Mouse (Mus musculus) hindbrain, embryonic 16.5 days (tissue): ENCODE data around the gene Mroh2a. TPM values are rescaled to one million over a fixed set of nuclear protein-coding genes. Genes with fewer than 3 reads are reported as not detected.

ENCODE experiments used
- ATAC-seq: fragments of 200-750 bp; cut with Nextera tagmentation; 2 replicates; pipeline ENCODE4 v1.8.0; 2017; ENCODE audit warnings: moderate TSS enrichment, moderate library complexity
- H3K27ac ChIP-seq: fragments of 300-500 bp; sonication (generic); 2 replicates; pipeline ENCODE4 v1.5.1; 2014; ENCODE audit warnings: low read depth, mild to moderate bottlenecking, control low read depth, low read length, moderate library complexity
- H3K27me3 ChIP-seq: fragments of 300-500 bp; sonication (generic); replicated peaks from 2 replicates; pipeline ENCODE4 v1.6.1; 2014; ENCODE audit warnings: low read length; ENCODE audit not compliant: control insufficient read depth, insufficient read depth
- H3K36me3 ChIP-seq: fragments of 300-500 bp; sonication (generic); 2 replicates; pipeline ENCODE4 v1.6.1; 2014; ENCODE audit warnings: mild to moderate bottlenecking, low read length, moderate library complexity, mixed read lengths; ENCODE audit not compliant: control insufficient read depth, insufficient read depth
- H3K4me1 ChIP-seq: fragments of 300-500 bp; sonication (generic); 2 replicates; pipeline ENCODE4 v1.6.1; 2014; ENCODE audit warnings: low read depth, low read length; ENCODE audit not compliant: control insufficient read depth, insufficient read depth
- H3K4me2 ChIP-seq: fragments of 300-500 bp; sonication (generic); 2 replicates; pipeline ENCODE4 v1.6.1; 2014; ENCODE audit warnings: mild to moderate bottlenecking, low read length, control low read depth, moderate library complexity
- H3K4me3 ChIP-seq: fragments of 300-500 bp; sonication (generic); 2 replicates; pipeline ENCODE4 v1.5.1; 2014; ENCODE audit warnings: mild to moderate bottlenecking, low read length, control low read depth, moderate library complexity
- H3K9ac ChIP-seq: fragments of 300-500 bp; sonication (generic); 2 replicates; pipeline ENCODE4 v1.6.1; 2014; ENCODE audit warnings: low read depth, mild to moderate bottlenecking, control low read depth, low read length, moderate library complexity
- H3K9me3 ChIP-seq: fragments of 300-500 bp; sonication (generic); 2 replicates; pipeline ENCODE4 v1.6.1; 2014; ENCODE audit warnings: mild to moderate bottlenecking, low read length, moderate library complexity; ENCODE audit not compliant: control insufficient read depth
- WGBS: fragments of 180-500 bp; shearing (Covaris S2); extraction: QIAGEN DNeasy Blood & Tissue Kit; methylation state at CpG from one replicate; pipeline ENCODE4 v1.1.7; 2014; 5-methylcytosine and 5-hydroxymethylcytosine counted together
- polyA plus RNA-seq: library from polyadenylated mRNA; unstranded; fragments of >200 nt; fragmentation: Nextera tagmentation; extraction: Ambion mirVana; gene quantifications from 2 replicates; pipeline ENCODE4 v1.2.1, GENCODE M21; 2015

Gene Mroh2a
- polyA plus RNA-seq, 1 experiment from 2014 or later: 0.45 TPM

DNA sequence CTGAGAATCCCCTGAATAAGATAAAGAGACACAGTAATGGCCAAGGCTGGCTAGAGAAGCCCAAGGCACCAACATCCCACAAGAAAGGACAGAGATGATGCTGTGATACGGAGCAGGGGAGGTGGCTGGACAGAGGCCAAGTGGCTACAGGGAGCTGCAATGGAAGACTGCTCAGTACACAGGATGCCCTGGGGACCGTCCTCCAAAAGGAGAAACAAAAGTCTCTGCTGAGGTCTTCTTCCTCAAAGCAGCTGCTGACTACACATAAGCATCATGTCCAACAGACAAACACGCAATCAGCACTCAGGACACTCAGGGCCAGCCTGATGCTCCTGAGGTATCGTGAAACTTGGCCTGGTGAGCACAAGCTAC is 38.1 kb downstream of the Mroh2a start:
- H3K4me3 ChIP-seq: no peak overlapping the region
- H3K9ac ChIP-seq: no peak overlapping the region
- WGBS: 77% methylated on average over 4 of the region's 4 CpGs
- H3K27ac ChIP-seq: no peak overlapping the region
- H3K9me3 ChIP-seq: no peaks in the 10 kb centered on the region
- H3K36me3 ChIP-seq: peaks cover 82% of the 10 kb centered on the region
- H3K27me3 ChIP-seq: no peaks in the 10 kb centered on the region
- ATAC-seq: no peak
- H3K4me2 ChIP-seq: no peak overlapping the region
- no peaks in the 10 kb centered on the region for H3K4me1 ChIP-seq

DNA sequence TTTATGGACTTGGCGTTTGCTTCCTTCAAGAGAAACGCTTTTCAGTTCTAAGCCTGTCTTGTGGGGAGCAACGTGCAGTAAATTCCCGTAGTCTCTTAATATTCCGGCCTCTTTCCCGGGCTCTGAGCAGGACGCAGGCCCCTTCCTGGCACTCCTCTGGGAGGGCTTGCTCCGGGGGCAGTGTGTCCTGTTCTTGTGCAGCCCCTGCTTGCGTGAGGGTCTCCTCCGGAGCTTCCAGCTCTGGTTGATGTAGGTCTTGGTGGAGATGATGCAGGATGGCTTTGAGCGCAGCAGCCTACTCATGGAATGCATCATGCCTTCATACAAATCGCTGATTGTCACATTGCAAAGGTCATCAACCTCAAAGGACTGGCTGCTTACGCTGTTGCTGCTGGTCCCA is 39.3 kb downstream of the Mroh2a start:
- Histone ChIP-seq H3K9me3 (no peaks in the 10 kb centered on the region), H3K4me3 (no peak overlapping the region), H3K27ac (no peak overlapping the region), H3K36me3 (peaks cover 84% of the 10 kb centered on the region), H3K4me1 (no peaks in the 10 kb centered on the region), H3K4me2 (no peak overlapping the region), H3K9ac (no peak overlapping the region), H3K27me3 (no peaks in the 10 kb centered on the region)
- WGBS: 90% methylated on average over 13 of the region's 13 CpGs
- no peak for ATAC-seq

DNA sequence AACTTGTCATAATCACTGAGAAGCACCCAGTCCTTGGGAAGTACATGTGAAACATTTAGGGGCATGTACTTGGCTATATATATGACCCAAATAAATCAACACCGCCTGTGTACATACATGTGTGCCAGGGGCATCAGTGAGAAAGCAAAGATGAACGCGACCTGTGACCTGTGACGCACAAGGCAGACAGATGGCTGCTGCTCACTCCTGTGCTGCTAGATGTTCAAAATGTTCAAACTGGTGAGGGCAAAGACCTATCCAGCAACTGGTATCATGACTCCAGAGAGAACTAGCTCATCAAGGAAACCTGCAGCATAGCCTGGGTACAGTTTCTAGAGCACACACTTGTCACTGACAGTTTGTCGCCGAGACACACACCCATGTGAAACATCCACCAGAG is 40.7 kb downstream of the Mroh2a start:
- Histone ChIP-seq H3K4me2 (no peak overlapping the region), H3K9ac (no peak overlapping the region), H3K36me3 (peaks cover 76% of the 10 kb centered on the region), H3K27me3 (no peaks in the 10 kb centered on the region), H3K27ac (no peak overlapping the region), H3K4me1 (no peaks in the 10 kb centered on the region), H3K4me3 (no peak overlapping the region), H3K9me3 (no peaks in the 10 kb centered on the region)
- ATAC-seq: no peak
- 91% methylated on average over 6 of the region's 6 CpGs for WGBS

DNA sequence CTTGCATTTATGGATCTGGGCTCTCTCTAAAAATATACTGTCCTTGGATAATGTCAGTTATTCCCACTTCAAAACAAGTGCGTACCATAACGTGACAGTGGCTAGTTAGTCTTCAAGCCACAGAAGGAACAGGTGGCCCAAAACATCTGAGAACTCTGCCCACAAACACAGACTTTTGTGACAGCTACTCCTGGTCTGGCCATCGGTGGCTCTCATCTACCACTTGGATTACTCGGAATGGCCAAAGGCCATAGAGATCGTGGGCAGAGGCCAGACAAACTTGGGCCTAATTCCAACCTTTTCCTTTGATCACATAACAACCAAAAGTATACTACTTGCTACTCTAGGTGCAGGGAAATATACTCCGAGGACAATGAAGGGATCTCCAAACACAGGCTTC is 41.3 kb downstream of the Mroh2a start:
- Histone ChIP-seq H3K9ac (no peak overlapping the region), H3K9me3 (no peaks in the 10 kb centered on the region), H3K27me3 (no peaks in the 10 kb centered on the region), H3K4me3 (no peak overlapping the region), H3K4me2 (no peak overlapping the region), H3K36me3 (peaks cover 74% of the 10 kb centered on the region), H3K27ac (no peak overlapping the region), H3K4me1 (no peaks in the 10 kb centered on the region)
- WGBS: 88% methylated on average over 6 of the region's 6 CpGs
- no peak for ATAC-seq

DNA sequence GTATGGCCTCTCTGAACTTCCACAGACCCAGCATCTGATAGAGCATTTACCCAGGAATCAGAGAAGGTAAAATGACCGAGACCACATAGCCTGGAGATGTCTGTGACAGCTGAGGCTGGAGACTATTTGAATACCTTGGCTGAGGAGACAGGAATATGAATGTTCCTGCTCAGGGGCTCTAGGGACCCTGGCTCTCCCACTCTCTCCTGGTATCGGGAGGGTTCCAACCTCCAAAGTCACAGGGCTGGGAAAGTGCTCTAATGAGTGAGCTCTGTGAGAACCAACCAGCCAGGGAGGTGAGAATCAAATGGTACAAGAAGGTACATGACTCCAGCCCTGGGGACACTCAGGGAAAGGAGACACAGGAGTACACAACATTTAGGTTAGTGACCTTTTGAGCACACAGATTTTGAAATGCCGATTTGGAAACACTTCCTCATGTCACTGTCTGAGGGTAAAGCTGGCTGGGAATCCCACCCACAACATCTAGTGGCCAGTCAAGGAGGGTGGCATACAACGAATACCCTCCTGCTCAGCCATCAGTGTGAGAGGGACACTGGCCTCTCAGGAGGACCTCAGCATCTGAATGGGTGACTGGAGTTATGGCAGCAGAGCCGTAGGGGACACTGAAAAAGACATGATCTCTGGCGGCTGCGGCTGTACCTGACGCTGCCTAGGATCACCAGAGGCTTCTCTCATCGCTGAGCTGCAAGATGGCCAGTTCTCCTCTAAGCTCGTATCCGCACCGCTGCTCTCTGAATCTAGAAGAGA is 42.9 kb downstream of the Mroh2a start:
- Histone ChIP-seq H3K27me3 (no peaks in the 10 kb centered on the region), H3K36me3 (peaks cover 70% of the 10 kb centered on the region), H3K9me3 (no peaks in the 10 kb centered on the region), H3K4me2 (no peak overlapping the region), H3K27ac (no peak overlapping the region), H3K9ac (no peak overlapping the region), H3K4me1 (no peaks in the 10 kb centered on the region), H3K4me3 (no peak overlapping the region)
- WGBS: 89% methylated on average over 12 of the region's 12 CpGs
- no peak for ATAC-seq

DNA sequence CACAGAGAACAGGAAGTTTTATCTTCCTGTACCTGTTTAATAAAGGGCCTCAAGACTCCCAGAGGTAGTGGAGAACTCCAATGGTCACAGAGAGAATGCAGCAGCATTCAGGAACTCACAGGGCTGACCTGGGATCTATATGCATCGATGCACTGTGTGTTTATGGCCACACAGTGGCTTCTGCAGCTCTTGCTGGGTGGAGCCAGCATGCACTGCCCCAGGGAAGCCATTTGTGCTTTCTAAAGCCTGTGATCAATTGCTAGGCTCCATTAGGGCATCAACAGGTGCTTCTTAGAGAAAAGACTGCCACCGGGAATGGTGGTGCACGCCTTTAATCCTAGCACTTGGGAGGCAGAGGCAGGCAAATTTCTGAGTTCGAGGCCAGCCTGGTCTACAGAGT is 46.1 kb downstream of the Mroh2a start:
- Histone ChIP-seq H3K27ac (no peak overlapping the region), H3K36me3 (peaks cover 39% of the 10 kb centered on the region), H3K4me2 (no peak overlapping the region), H3K9me3 (0 out of 2 replicates have a peak, but pooled peaks cover 2% of the 10 kb centered on the region), H3K4me3 (no peak overlapping the region), H3K27me3 (no peaks in the 10 kb centered on the region), H3K4me1 (peaks cover 18% of the 10 kb centered on the region), H3K9ac (no peak overlapping the region)
- WGBS: 66% methylated on average over 4 of the region's 4 CpGs
- ATAC-seq: no peak

DNA sequence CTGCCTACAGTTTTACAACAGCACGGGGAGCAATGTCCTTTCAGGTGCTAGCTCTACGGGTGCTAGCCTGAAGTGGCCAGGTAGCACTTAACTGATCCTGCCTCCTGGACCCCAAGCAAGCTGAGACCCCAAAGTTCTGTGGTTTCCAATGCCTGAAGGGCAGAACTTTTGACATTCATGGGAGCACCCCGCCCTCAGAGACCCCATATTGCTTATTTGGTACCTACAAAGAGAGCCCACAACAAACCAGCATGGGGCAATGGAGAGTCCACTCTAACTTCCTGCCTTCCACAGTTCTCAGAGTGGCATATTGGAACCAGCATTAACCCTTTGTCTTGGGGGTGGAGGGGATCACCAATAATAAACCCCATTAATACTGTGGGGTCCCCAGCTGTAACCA is 46.5 kb downstream of the Mroh2a start:
- Histone ChIP-seq H3K27me3 (no peaks in the 10 kb centered on the region), H3K27ac (no peak overlapping the region), H3K9ac (no peak overlapping the region), H3K9me3 (0 out of 2 replicates have a peak, but pooled peaks cover 2% of the 10 kb centered on the region), H3K4me1 (peaks cover 19% of the 10 kb centered on the region), H3K4me3 (no peak overlapping the region), H3K36me3 (peaks cover 35% of the 10 kb centered on the region), H3K4me2 (no peak overlapping the region)
- WGBS: 96% methylated on average over 3 of the region's 3 CpGs
- no peak for ATAC-seq

DNA sequence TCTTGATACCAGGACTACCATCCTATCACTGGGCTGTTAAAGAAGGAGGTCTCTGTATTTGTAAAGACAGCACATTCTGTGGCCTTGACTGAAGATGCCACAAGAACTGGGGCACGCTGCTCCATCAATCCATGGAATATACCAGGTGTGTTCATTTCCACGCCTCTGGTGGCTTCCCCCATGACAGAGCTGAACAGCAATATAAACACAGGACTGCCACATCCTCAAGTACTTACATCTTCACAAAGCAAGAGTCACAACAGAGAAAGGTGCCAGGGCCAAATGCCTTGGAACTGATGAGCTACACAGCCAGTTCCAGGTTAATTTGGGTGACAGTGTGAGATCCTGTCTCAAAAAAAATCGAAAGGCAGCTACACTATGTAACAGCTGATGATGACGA is 47.0 kb downstream of the Mroh2a start:
- H3K9me3 ChIP-seq: 0 out of 2 replicates have a peak, but pooled peaks cover 2% of the 10 kb centered on the region
- H3K4me3 ChIP-seq: no peak overlapping the region
- H3K36me3 ChIP-seq: peaks cover 30% of the 10 kb centered on the region
- H3K27me3 ChIP-seq: no peaks in the 10 kb centered on the region
- WGBS: 85% methylated on average over 4 of the region's 4 CpGs
- no peak overlapping the region for H3K9ac ChIP-seq
- ATAC-seq: no peak
- H3K27ac ChIP-seq: no peak overlapping the region
- H3K4me1 ChIP-seq: peaks cover 19% of the 10 kb centered on the region
- no peak overlapping the region for H3K4me2 ChIP-seq

DNA sequence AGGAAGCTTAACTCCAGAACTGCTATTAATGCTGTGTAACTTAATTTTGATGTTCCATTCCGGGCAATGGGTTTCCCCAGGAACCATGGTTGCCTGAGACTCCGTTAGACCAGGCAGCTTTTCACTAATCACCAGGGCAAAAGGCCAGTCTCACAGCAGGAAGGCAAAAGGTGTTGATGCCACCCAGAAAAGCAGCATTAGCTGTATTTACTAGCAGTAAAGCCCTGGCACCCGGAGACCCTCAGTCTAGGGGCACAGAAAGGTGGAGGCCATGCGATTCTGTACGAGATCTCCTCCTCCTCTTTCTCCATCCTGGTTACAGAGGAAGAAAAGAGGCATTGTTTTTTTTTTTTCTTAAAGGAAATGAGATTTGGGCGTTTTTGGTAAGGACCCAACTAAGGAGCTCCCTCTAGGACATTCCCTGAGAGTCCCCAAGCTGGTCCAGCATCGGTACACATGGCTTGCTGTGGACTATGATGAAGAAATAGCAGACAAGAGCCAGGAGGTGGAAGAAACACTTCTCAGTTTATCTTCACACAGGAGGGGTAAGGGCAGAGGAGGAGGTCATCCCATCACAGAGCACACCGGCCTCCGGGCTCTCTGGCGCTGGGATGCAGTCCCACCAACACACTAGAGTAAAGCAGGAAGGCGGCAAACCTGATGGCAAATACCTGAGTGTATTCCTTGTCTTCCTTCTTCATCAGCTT is 47.7 kb downstream of the Mroh2a start:
- H3K4me1 ChIP-seq: peaks cover 19% of the 10 kb centered on the region
- ATAC-seq: no peak
- H3K36me3 ChIP-seq: peaks cover 23% of the 10 kb centered on the region
- 75% methylated on average over 11 of the region's 11 CpGs for WGBS
- H3K27me3 ChIP-seq: no peaks in the 10 kb centered on the region
- no peak overlapping the region for H3K9ac ChIP-seq
- H3K9me3 ChIP-seq: 0 out of 2 replicates have a peak, but pooled peaks cover 2% of the 10 kb centered on the region
- H3K4me3 ChIP-seq: no peak overlapping the region
- H3K27ac ChIP-seq: no peak overlapping the region
- H3K4me2 ChIP-seq: no peak overlapping the region
